Mouse (Mus musculus) left cerebral cortex, postnatal 14 days (tissue): Measurements from ENCODE around the gene Des. TPM values are rescaled to one million over a fixed set of nuclear protein-coding genes. Genes with fewer than 3 reads are reported as not detected.

Source experiments
- DNase-seq, 2 experiments: peaks; one replicate each; pipeline ENCODE4 v3.0.0; 2021 to 2022; ENCODE audit warnings: low spot score in 2 of 2, mixed read lengths in 1 of 2
- intact Hi-C: fragments of 180-260 bp; cut with DNase I; formaldehyde crosslinking; loops from one replicate; pipeline ENCODE4 v1.15.1; 2025
- total RNA-seq, 2 experiments: library from RNA; stranded (reverse); gene quantifications; 2 replicates each; pipeline ENCODE4 v1.2.3; 2021

Des gene
- total RNA-seq, 2 experiments from 2014 or later: 1.5 to 2.6 TPM

- intact Hi-C loops: no loop called here
- no peak for DNase-seq
Measured at GRCm38 (mm10) chr1:75379196-75379595, 19.1 kb downstream of the Des start.

GRCm38 (mm10) chr1:75379931-75380330, 19.8 kb downstream of the Des start:
- no peak for DNase-seq
- intact Hi-C loops: no loop called here

DNA sequence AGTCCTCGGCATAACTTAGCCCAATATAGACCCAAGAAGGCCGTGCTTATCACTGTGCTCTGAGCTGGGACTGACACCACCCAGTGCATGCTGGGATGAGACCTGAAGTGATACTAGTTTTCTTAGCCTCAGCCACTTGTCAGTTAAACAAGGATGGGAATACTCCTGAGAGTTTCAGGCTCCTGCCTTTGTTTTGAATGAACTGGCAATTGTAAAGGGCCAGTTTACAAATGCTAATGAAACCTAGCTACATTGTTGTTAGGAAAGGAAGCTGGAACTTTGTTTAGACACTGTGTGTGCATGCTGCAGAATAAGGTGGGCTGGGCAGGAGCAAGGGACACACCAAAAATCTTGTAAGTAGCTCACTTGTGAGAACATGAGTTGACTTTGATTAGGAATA, 20.8 kb downstream of the Des start:
- DNase-seq: no peak
- intact Hi-C loops: no loop called here

- no peak for DNase-seq
- intact Hi-C loops: no loop called here
Measured at GRCm38 (mm10) chr1:75381482-75382355, 21.6 kb downstream of the Des start.

GRCm38 (mm10) chr1:75382356-75383071, 22.4 kb downstream of the Des start:
- intact Hi-C loops: no loop called here
- DNase-seq: no peak

GRCm38 (mm10) chr1:75384470-75385141, 24.5 kb downstream of the Des start:
- DNase-seq: peak in 1 of 2 experiments; percentile 54
- intact Hi-C loops: no loop called here

GRCm38 (mm10) chr1:75385142-75385730, 25.1 kb downstream of the Des start:
- intact Hi-C loops: no loop called here
- DNase-seq: no peak

- DNase-seq: no peak
- intact Hi-C loops: no loop called here
Measured at GRCm38 (mm10) chr1:75386149-75386548, 26.0 kb downstream of the Des start.

- intact Hi-C loops: no loop called here
- DNase-seq: no peak
Measured at GRCm38 (mm10) chr1:75387469-75387928, 27.4 kb downstream of the Des start.

DNA sequence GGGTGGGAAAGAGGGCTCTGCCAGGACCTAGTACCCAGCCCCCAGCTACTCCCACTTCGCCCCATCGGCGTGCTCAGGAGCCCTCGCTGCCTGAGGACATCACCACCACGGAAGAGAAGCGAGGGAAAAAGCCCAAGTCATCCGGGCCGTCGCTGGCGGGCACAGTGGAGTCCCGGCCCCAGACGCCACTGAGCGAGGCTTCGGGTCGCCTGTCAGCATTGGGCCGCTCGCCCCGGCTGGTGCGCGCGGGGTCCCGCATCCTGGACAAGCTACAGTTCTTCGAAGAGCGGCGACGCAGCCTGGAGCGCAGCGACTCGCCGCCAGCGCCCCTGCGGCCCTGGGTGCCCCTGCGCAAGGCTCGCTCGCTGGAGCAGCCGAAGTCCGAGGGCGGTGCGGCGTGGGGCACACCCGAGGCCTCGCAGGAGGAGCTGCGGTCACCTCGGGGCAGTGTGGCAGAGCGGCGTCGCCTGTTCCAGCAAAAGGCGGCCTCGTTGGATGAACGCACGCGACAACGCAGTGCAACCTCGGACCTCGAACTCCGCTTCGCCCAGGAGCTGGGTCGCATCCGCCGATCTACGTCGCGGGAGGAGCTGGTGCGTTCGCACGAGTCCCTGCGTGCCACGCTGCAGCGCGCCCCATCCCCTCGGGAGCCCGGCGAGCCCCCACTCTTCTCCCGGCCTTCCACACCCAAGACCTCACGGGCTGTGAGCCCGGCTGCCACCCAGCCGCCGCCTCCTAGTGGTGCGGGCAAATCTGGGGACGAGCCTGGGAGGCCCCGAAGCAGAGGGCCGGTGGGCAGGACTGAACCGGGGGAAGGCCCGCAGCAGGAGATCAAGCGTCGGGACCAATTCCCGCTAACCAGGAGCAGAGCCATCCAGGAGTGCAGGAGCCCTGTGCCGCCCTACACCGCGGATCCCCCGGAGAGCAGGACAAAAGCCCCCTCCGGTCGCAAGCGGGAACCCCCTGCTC, 28.1 kb downstream of the Des start:
- intact Hi-C loops: no loop called here
- no peak for DNase-seq

- intact Hi-C loops: no loop called here
Measured at GRCm38 (mm10) chr1:75388898-75389515, 28.9 kb downstream of the Des start.

DNA sequence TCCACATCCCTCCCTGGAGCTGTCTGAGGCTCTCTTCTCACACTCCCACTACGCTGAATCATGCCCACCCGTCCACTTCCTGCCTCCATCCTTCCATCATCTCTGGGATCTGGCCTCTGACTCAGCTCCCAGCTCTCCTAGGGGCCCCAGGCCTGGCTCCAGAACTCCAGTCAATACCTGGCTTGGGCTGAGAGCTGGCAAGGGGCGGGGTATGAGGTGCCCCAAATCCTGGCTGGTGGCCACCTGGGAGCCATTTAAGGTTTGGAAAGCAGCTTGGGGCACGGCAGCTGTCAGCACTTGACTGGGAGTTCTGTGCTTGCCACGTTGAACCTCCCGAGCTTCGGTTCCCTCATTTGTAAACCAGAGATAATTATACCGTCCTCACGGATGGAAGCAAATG, 33.0 kb downstream of the Des start:
- DNase-seq: no peak
- intact Hi-C loops: loop anchor here (10.0 kb wide), 1 partner anchor 48 kb away; no protein-coding TSS in a partner anchor

More at GRCm38 (mm10) chr1:75388898-75389515, 28.9 kb downstream of the Des start:
- DNase-seq: no peak

- intact Hi-C loops: loop anchor here (10.0 kb wide), 1 partner anchor 49 kb away; no protein-coding TSS in a partner anchor
- DNase-seq: no peak
Measured at GRCm38 (mm10) chr1:75393846-75394245, 33.7 kb downstream of the Des start.

DNA sequence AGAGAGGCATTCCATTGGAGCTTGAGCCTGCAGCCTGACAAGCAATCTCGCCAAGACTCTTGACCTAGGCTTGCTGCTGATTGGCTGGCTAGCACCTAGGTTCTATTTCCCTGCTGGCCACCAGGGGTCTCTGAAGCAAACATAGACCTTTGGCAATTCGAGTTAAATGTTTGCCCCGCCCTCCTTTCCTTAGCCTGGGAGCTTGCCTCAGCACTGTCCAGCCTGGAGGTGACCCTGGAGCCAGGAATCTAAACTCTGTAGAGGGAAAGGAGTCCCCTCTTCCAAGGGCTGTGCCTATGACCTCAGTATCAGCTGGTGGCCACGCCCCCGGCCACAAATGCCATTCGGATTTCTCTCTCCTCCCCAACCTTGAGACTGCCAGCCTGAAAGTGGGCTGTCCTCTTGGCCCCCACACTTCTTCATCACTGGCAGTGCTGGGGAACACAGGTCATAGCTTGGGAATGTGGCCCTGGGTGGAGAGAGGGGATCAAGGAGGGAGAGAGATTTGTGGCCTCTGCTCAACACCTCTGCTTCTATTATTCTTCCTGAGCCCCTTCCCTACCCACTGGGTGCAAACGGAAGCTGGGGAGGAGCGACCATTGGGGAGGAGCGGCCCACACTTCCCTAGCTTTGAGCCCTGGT, 38.8 kb downstream of the Des start:
- intact Hi-C loops: loop anchor here (10.0 kb wide), 1 partner anchor 54 kb away; no protein-coding TSS in a partner anchor
- peak; percentile 54 to 73 for DNase-seq

DNA sequence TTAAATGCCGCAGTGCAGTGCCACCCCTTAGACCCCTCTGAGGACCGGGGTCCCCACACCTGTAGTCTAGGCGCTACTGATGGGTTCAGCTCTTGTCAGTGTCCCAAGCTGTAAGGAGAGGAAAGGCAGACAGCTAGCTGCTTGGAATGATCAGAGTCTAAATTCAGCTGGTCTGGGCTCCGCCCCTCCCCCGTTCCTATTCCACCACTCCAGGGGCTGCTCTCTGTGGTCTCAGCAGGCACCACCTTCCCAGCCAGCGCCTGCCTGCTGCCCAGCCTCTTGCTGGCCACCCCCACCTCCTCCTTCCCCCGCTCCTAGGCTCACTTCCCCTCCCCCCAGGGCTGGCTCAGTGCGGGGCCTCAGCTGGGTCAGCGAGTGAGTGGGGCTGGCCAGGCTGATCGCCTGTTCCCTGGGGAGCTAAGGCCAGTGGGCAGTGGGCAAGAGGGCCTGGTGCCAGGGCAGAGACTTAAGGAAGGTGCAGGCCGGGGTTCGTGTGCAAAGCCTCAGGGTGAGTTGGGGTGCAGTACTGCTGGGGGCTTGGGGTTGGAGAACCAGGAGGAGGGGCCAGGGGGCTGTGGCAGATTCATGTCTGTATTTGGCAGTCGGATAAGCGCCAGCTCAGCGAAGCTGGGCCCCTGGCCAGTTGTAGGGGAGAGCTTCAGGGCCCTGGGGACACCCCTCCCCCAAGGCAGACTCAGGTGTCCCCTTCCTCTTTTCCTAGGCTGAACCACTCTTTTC, 39.8 kb downstream of the Des start:
- no peak for DNase-seq
- intact Hi-C loops: loop anchor here (10.0 kb wide), 1 partner anchor 55 kb away; no protein-coding TSS in a partner anchor

GRCm38 (mm10) chr1:75400493-75401115, 40.5 kb downstream of the Des start:
- no peak for DNase-seq
- intact Hi-C loops: no loop called here
